Mouse (Mus musculus) MEL (cell line): ENCODE measurements at regions not wholly inside any gene's neighbourhood (a gene's known extent, or its start where the extent isn't known, plus 50 kb on each side); places are given as distances from the start of the nearest gene placed in this dataset.
A peak's percentile ranks its signal among the peaks of the same experiment; 100 is the strongest.

Experiments
- CTCF ChIP-seq, 3 experiments: IDR thresholded peaks in 2 of 3; conservative IDR thresholded peaks in 1 of 3; 2 replicates each; pipeline ENCODE4 v1.5.1; 2011 to 2012; ENCODE audit warnings: low read length in 3 of 3, low read depth in 2 of 3, mild to moderate bottlenecking in 2 of 3, improper control_type of control experiment in 1 of 3, inconsistent platforms in 1 of 3, mixed read lengths in 1 of 3, moderate library complexity in 1 of 3; ENCODE audit not compliant: control insufficient read depth in 1 of 3, insufficient read depth in 1 of 3, poor library complexity in 1 of 3, severe bottlenecking in 1 of 3
- EP300 ChIP-seq, 2 experiments: IDR thresholded peaks; 2 replicates each; pipeline ENCODE4 v1.6.1; 2011; ENCODE audit warnings: improper control_type of control experiment in 2 of 2, low read length in 2 of 2, low read depth in 1 of 2, mild to moderate bottlenecking in 1 of 2
- NELFE ChIP-seq: IDR thresholded peaks from 2 replicates; pipeline ENCODE4 v1.6.1; 2011; ENCODE audit warnings: low read depth, low read length, improper control_type of control experiment
- POLR2A ChIP-seq, 2 experiments: IDR thresholded peaks; 2 replicates each; pipeline ENCODE4 v1.6.1; 2011 to 2012; ENCODE audit warnings: low read length in 2 of 2, mild to moderate bottlenecking in 2 of 2, control low read depth in 1 of 2, improper control_type of control experiment in 1 of 2, low read depth in 1 of 2, moderate library complexity in 1 of 2; ENCODE audit not compliant: control insufficient read depth in 1 of 2, insufficient read depth in 1 of 2, poor library complexity in 1 of 2
- UBTF ChIP-seq: IDR thresholded peaks from 2 replicates; pipeline ENCODE4 v1.6.1; 2012; ENCODE audit warnings: low read depth, mild to moderate bottlenecking, inconsistent platforms, low read length, improper control_type of control experiment, moderate library complexity, borderline replicate concordance; ENCODE audit not compliant: insufficient read depth
- ZKSCAN1 ChIP-seq: IDR thresholded peaks from 2 replicates; pipeline ENCODE4 v1.6.1; 2012; ENCODE audit warnings: low read depth, mild to moderate bottlenecking, inconsistent platforms, low read length, improper control_type of control experiment, moderate library complexity

DNA sequence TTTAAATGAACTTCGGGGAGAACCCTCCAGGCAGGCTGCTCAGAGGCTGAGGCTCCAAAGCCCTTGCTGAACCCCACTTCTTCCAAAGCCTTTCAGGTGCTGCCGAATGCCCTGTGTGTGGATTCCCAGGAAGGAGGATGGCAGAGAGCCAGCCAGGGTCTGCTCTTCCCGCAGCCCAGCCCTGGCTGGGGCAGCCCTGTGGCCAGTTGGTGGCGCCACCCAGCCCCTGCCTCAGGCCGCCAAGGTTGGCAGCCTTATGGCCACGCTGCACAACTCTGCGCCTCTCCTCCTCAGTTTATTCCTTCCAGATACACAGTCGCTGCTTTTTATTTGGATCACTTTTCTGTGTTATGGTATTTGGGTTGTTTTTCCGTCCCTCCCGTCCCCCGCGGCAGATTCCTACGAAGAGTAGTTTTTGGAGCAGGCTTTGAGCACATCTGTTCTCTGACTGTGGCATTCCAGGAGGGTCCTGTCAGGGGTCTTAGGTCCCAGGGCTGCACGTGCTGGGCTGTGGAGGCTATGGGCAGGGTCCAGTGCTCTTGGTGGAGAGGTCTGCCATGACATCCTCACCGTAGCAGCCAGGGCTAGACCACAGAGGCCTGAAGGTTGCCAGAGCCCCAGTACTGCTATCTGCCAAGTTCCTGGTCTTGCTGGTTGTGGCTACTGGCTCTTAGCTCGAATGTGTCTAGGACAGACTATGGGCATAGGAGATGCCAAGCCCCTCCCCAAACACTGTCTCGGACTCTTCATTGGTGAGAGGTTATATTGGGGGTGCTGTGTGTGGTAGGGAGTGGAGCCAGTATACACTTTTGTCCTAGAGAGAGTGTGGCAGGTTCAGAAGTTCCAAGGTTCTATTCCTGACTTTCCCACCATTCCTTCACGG lies 101.5 kb upstream of the Vps8 start:
- TF ChIP-seq POLR2A (IDR thresholded peaks at IDR 0.05; ENCODE audit: control insufficient read depth in 1 of 2, insufficient read depth in 1 of 2, low read depth in 1 of 2, low read length in 2 of 2, poor library complexity in 1 of 2) = no peak
- TF ChIP-seq CTCF (IDR thresholded peaks at IDR 0.05 in 2 of 3, conservative IDR thresholded peaks at IDR 0.05 in 1 of 3; ENCODE audit: control insufficient read depth in 1 of 3, insufficient read depth in 1 of 3, low read depth in 2 of 3, low read length in 3 of 3, poor library complexity in 1 of 3, severe bottlenecking in 1 of 3) = peak; percentile 5 to 46 (median 30); a peak in 4 of 6 replicates
- TF ChIP-seq ZKSCAN1 = no peak
- no peak for TF ChIP-seq EP300 (IDR thresholded peaks at IDR 0.05; ENCODE audit: low read depth in 1 of 2, low read length in 2 of 2)
- TF ChIP-seq UBTF = no peak
- TF ChIP-seq NELFE = no peak
